Mouse (Mus musculus) lung, embryonic 15.5 days (tissue): Measurements from ENCODE around the gene Men1. TPM values are rescaled to one million over a fixed set of nuclear protein-coding genes. Genes with fewer than 3 reads are reported as not detected.
A peak's percentile ranks its signal among the peaks of the same experiment; 100 is the strongest.
"Not testable (repeated sequence)": the region's sequence is repeated elsewhere in the genome, so short reads cannot be mapped to it uniquely, and the experiment has no call there.

Experiments used
- ATAC-seq: fragments of 200-750 bp; cut with Nextera tagmentation; 2 replicates; pipeline ENCODE4 v1.8.0; 2017; ENCODE audit warnings: moderate number of reproducible peaks, borderline replicate concordance; ENCODE audit not compliant: low FRiP score, low TSS enrichment; ENCODE audit errors: extremely low read depth
- H3K27ac ChIP-seq: fragments of 300-500 bp; sonication (generic); 2 replicates; pipeline ENCODE4 v1.5.1; 2015; ENCODE audit warnings: moderate library complexity, mild to moderate bottlenecking, inconsistent platforms
- H3K27me3 ChIP-seq: fragments of 300-500 bp; sonication (generic); 2 replicates; pipeline ENCODE4 v1.6.1; 2015; ENCODE audit warnings: inconsistent platforms
- H3K36me3 ChIP-seq: fragments of 300-500 bp; sonication (generic); 2 replicates; pipeline ENCODE4 v1.6.1; 2015; ENCODE audit warnings: inconsistent platforms
- H3K4me1 ChIP-seq: fragments of 300-500 bp; sonication (generic); 2 replicates; pipeline ENCODE4 v1.6.1; 2015; ENCODE audit warnings: inconsistent platforms
- H3K4me2 ChIP-seq: fragments of 300-500 bp; sonication (generic); 2 replicates; pipeline ENCODE4 v1.6.1; 2015; ENCODE audit warnings: inconsistent platforms, mild to moderate bottlenecking, moderate library complexity
- H3K4me3 ChIP-seq: fragments of 300-500 bp; sonication (generic); 2 replicates; pipeline ENCODE4 v1.5.1; 2015; ENCODE audit warnings: mild to moderate bottlenecking, inconsistent platforms
- H3K9ac ChIP-seq: fragments of 300-500 bp; sonication (generic); 2 replicates; pipeline ENCODE4 v1.6.1; 2015; ENCODE audit warnings: inconsistent platforms
- H3K9me3 ChIP-seq: fragments of 300-500 bp; sonication (generic); 2 replicates; pipeline ENCODE4 v1.6.1; 2016; ENCODE audit warnings: inconsistent platforms
- WGBS: fragments of 180-500 bp; shearing (Covaris S2); methylation state at CpG from one replicate; pipeline ENCODE4 v1.1.7; 2015; 5-methylcytosine and 5-hydroxymethylcytosine counted together
- polyA plus RNA-seq: library from polyadenylated mRNA; unstranded; fragments of >200 nt; fragmentation: Nextera tagmentation; extraction: Ambion mirVana; gene quantifications from 2 replicates; pipeline ENCODE4 v1.2.1, GENCODE M21; 2015

Men1 gene
- polyA plus RNA-seq, 1 experiment from 2014 or later: 82.6 TPM

DNA sequence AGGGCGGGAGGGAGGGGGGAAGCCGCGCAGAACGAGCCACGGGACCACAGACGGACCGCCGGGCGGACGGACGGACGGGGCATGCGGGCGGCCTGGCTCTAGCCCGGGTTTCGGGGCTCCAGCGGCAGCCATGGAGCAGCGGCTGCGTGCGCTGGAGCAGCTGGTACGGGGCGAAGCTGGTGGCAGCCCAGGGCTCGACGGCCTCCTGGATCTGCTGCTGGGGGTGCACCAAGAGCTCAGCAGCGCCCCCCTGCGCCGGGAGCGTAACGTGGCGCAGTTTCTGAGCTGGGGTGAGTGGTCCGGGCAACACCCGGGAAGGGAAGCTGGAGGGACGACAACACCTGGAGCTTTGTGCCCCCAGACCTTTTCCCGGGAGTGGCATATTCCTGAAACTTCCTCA, 28.2 kb upstream of the Men1 start:
- ATAC-seq: peak; percentile 62
- H3K4me3 ChIP-seq: peak overlapping the region; percentile 71
- H3K27ac ChIP-seq: peak overlapping the region; percentile 91
- under 1% methylated on average over 33 of the region's 34 CpGs for WGBS
- peaks cover 11% of the 10 kb centered on the region for H3K36me3 ChIP-seq
- H3K4me1 ChIP-seq: peaks cover 45% of the 10 kb centered on the region
- no peaks in the 10 kb centered on the region for H3K27me3 ChIP-seq
- H3K9ac ChIP-seq: peak overlapping the region; percentile 73
- H3K4me2 ChIP-seq: peak overlapping the region; percentile 74
- H3K9me3 ChIP-seq: no peaks in the 10 kb centered on the region

DNA sequence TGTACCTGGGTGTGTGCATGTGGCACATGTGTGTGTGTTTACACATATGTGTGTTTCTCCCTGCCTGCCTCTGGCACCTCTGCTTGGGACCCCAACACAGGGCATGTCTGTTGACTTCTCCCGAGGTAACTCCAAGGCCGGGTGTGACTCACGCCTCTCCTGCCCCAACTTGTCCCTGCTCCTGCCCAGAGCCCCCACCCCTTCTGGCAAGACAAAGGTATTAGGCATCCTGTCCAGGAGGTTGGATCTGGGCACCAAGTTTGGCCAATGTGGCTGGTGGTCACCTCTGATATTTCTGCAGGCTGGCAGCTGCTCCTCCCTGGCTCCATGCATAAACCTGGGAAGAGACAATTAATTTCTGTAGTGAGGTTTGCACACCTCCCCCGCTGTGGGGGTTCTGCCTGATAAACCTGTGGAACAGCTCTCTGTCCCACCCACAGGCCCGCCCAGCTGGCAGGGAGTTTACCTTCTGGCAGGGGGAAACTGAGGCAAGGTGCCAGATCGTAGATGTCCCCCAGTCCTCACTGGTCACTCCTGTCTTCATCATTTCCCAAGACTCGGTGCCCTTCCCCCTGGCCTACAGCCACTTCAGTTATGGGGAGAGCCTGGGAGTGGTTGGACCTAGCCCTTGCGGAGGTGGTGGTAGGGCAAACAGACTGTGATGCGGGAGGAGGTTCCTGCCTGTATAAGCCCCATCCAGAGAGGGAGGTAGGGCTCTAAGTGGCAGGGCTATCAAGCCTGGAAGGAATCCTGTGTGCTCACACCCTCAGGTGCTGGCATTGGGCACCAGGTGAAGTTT, 26.8 kb upstream of the Men1 start:
- Histone ChIP-seq H3K36me3 (peaks cover 17% of the 10 kb centered on the region), H3K27me3 (no peaks in the 10 kb centered on the region), H3K4me2 (peak overlapping the region; percentile 74), H3K9me3 (no peaks in the 10 kb centered on the region), H3K4me3 (peak overlapping the region; percentile 71), H3K27ac (peak overlapping the region; percentile 77), H3K4me1 (peaks cover 39% of the 10 kb centered on the region), H3K9ac (peak overlapping the region; percentile 13; the same call in 1 of the 2 replicates)
- ATAC-seq: no peak
- 56% methylated on average over 9 of the region's 9 CpGs for WGBS

DNA sequence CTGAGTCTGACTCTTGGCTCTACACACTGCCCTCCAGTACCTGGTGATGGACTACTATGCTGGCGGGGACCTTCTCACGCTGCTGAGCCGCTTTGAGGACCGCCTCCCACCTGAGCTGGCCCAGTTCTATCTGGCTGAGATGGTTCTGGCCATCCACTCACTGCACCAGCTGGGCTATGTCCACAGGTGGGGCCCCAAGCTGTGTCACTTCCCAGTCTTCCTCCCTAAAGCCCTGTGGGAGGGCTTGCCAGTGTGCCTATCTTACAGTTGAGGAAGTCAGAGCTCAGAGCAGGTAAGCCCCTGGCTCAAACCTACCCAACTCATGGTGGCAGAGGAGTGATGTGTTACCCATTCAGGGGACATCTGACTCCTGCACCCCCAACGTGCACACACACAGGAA, 24.6 kb upstream of the Men1 start:
- Histone ChIP-seq H3K4me3 (no peak overlapping the region), H3K27ac (no peak overlapping the region), H3K9ac (no peak overlapping the region), H3K27me3 (no peaks in the 10 kb centered on the region), H3K9me3 (no peaks in the 10 kb centered on the region), H3K4me1 (peaks cover 40% of the 10 kb centered on the region), H3K36me3 (peaks cover 36% of the 10 kb centered on the region), H3K4me2 (no peak overlapping the region)
- WGBS: 89% methylated on average over 5 of the region's 5 CpGs
- no peak for ATAC-seq

DNA sequence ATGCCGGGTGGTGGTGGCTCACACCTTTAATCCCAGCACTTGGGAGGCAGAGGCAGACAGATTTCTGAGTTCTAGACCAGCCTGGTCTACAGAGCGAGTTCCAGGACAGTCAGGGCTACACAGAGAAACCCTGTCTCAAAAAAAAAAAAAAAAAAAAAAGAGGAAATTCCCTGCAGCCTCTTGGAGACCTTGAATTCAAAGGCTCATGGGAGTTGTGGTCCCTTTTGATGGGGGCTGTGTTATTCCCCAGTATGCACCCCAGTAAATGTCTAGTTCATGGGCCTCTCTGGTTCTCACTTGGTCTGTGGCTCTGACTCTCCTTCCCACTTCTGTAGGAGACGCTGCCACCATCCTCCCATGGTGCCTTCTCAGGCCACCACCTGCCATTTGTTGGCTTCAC, 23.0 kb upstream of the Men1 start:
- 82% methylated on average over 3 of the region's 3 CpGs for WGBS
- peaks cover 31% of the 10 kb centered on the region for H3K4me1 ChIP-seq
- peaks cover 50% of the 10 kb centered on the region for H3K36me3 ChIP-seq
- H3K4me2 ChIP-seq, H3K9ac ChIP-seq, ATAC-seq, H3K27ac ChIP-seq, H3K4me3 ChIP-seq, H3K9me3 ChIP-seq, H3K27me3 ChIP-seq: not testable (repeated sequence)

DNA sequence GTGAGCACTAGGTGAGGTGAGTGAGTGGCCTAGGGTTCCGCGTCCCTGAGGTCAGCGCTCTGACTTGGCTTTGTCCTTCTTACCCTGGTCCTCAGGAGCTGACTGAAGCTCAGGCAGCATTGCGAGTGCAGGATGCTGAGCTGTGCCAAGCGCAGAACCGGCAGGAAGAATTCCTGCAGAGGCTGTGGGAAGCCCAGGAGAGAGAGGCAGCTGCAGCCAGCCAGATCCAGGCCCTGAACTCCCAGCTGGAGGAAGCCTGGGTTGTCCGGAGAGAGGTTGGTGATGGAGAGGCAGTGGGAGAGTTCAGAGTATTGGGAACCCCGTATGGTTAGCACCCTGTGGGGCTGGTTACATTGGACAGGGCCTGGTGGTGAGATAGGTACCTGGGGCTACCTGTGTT, 21.0 kb upstream of the Men1 start:
- Histone ChIP-seq H3K36me3 (peaks cover 62% of the 10 kb centered on the region), H3K27me3 (no peaks in the 10 kb centered on the region), H3K4me2 (no peak overlapping the region), H3K4me1 (peaks cover 13% of the 10 kb centered on the region), H3K27ac (no peak overlapping the region), H3K9ac (no peak overlapping the region), H3K4me3 (no peak overlapping the region), H3K9me3 (no peaks in the 10 kb centered on the region)
- 88% methylated on average over 8 of the region's 8 CpGs for WGBS
- no peak for ATAC-seq

DNA sequence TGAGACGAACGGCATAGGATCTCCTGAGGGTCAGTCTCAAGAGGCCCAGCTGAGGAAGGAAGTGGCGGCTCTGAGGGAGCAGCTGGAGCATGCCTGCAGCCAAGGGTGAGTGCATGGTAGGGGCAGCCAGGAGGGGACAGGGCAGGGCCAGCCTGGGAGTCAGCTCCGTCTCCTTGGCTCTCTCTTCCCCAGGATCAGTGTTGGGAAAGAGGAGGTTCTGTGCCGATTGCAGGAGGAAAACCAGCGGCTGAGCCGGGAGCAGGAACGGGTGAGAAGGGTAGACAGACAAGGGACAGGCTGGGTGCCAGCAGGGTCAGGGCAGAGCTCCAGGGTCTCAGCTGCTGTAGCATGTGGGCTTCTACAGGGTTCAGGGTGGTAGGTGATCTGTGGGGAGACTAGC, 20.3 kb upstream of the Men1 start:
- H3K4me3 ChIP-seq: no peak overlapping the region
- WGBS: 56% methylated on average over 8 of the region's 8 CpGs
- H3K36me3 ChIP-seq: peaks cover 69% of the 10 kb centered on the region

DNA sequence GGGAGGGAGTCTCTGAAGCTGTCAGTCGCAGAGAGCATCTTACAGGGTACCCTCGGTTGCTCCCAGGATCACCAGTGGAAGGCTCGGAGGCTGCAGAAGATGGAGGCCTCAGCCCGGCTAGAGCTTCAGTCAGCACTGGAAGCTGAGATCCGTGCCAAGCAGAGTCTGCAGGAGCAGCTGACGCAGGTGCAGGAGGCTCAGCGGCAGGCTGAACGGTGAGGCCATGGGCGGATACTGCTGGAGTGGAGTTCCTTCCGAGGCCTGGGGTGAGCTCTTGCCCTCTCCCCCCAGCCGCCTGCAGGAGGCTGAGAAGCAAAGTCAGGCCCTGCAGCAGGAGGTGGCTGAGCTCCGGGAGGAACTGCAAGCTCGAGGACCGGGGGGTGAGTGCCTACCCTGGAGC, 19.2 kb upstream of the Men1 start:
- Histone ChIP-seq H3K27ac (no peak overlapping the region), H3K4me2 (no peak overlapping the region), H3K4me1 (0 out of 2 replicates have a peak, but pooled peaks cover 4% of the 10 kb centered on the region), H3K27me3 (no peaks in the 10 kb centered on the region), H3K9ac (no peak overlapping the region), H3K9me3 (no peaks in the 10 kb centered on the region), H3K36me3 (peaks cover 71% of the 10 kb centered on the region), H3K4me3 (no peak overlapping the region)
- ATAC-seq: no peak
- 73% methylated on average over 14 of the region's 14 CpGs for WGBS

More for the DNA sequence above, 20.3 kb upstream of the Men1 start:
- peaks cover 6% of the 10 kb centered on the region for H3K4me1 ChIP-seq
- H3K4me2 ChIP-seq: no peak overlapping the region
- no peak overlapping the region for H3K27ac ChIP-seq
- H3K27me3 ChIP-seq: no peaks in the 10 kb centered on the region
- H3K9ac ChIP-seq: no peak overlapping the region
- H3K9me3 ChIP-seq: no peaks in the 10 kb centered on the region
- ATAC-seq: peak; percentile 46; the same call in 1 of the 2 replicates

DNA sequence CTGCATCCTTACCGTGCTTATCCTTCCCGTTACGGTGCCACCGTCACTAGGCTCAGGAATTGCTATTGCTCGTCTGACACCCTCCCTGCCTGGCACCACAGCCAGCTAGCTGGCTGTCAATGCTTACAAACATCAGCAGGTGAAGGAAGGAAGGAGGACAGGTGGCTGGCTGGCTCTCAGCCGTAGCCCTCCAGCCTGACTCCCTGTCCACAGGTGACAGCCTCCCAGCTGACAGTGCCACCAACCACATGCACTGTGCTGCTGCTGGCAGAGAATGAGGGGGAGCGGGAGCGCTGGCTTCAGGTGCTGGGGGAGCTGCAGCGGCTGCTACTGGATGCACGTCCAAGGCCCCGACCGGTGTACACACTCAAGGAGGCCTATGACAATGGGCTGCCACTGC, 16.6 kb upstream of the Men1 start:
- Histone ChIP-seq H3K27ac (no peak overlapping the region), H3K4me2 (no peak overlapping the region), H3K4me1 (0 out of 2 replicates have a peak, but pooled peaks cover 4% of the 10 kb centered on the region), H3K9me3 (no peaks in the 10 kb centered on the region), H3K9ac (no peak overlapping the region), H3K4me3 (no peak overlapping the region), H3K36me3 (peaks cover 64% of the 10 kb centered on the region), H3K27me3 (no peaks in the 10 kb centered on the region)
- 88% methylated on average over 12 of the region's 12 CpGs for WGBS
- ATAC-seq: no peak

DNA sequence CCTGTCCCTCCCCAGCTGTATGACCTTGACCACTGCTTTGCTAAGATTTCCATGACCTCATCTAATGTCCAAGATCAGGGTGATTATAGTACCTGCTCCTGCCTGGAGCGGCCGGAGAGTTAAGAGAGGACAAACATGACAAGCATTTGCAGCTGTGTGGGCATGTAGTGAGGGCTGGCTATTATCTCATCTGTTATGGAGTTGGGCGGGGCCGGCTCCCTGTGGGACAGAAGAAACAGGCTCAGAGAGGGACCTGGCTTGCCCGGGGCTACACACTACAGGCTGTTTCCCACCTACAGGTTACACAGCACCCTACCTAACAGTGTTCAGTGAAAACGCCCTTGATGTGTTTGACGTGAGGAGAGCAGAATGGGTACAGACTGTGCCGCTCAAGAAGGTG, 13.4 kb upstream of the Men1 start:
- Histone ChIP-seq H3K27ac (no peak overlapping the region), H3K4me3 (no peak overlapping the region), H3K36me3 (peaks cover 46% of the 10 kb centered on the region), H3K9me3 (no peaks in the 10 kb centered on the region), H3K4me1 (no peaks in the 10 kb centered on the region), H3K4me2 (no peak overlapping the region), H3K9ac (no peak overlapping the region), H3K27me3 (no peaks in the 10 kb centered on the region)
- ATAC-seq: no peak
- WGBS: 74% methylated on average over 8 of the region's 8 CpGs

DNA sequence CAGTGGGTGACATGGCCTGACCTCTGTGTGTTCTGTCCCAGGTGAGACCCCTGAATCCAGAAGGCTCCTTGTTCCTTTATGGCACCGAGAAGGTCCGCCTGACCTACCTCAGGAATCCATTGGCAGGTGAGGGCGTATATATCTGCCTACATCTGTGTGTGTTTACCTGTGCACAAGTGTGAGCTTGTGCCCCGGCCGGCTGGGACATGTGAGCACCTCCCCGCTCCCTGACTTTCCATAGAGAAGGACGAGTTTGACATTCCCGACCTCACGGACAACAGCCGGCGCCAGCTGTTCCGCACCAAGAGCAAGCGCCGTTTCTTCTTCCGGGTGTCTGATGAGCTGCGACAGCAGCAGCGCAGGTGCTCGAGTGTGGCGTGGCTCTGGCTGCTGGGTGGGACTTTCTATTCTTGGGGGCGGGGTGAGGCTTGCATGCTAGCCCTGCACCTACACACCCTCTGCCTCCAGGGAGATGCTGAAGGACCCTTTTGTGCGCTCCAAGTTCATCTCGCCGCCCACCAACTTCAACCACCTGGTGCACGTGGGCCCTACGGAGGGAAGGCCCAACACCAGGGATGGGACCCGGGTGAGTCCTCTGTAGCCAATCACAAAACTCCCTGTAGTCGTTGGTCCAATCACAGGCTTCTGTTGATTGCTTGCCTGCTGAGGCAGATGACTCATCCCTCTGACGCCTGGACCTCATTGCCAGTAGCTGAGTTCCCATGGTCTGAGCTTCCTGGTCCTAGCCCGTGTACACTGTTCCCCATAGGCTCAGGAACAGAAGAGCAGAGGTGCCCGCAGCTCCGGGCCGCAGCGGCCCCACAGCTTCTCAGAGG, 12.8 kb upstream of the Men1 start:
- WGBS: 64% methylated on average over 33 of the region's 33 CpGs
- H3K9ac ChIP-seq: no peak overlapping the region
- H3K27ac ChIP-seq: no peak overlapping the region
- no peak overlapping the region for H3K4me3 ChIP-seq
- 0 out of 2 replicates have a peak, but pooled peaks have one; percentile 39 for ATAC-seq
- H3K27me3 ChIP-seq: no peaks in the 10 kb centered on the region
- no peaks in the 10 kb centered on the region for H3K9me3 ChIP-seq
- no peaks in the 10 kb centered on the region for H3K4me1 ChIP-seq
- peaks cover 40% of the 10 kb centered on the region for H3K36me3 ChIP-seq
- no peak overlapping the region for H3K4me2 ChIP-seq

DNA sequence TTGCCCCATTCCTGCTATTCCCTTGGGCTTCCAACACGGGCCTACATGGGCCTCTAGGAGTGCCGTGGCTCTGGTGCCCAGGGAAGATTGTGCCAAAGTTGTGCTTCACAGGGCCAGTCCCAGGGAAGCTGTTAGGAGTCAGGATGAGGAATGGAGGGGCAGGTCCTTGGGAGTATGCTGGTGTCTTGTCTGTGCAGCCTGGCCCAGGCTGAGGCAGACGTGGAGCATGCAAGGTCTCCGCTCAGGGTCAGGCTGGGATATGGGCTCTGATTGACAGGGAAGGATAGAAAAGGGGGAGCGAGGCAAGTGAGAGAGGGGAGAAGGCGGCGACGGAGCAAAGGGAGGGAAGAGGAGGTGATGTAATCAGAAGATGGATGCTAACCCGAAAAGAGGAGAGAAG, 10.0 kb upstream of the Men1 start:
- Histone ChIP-seq H3K9ac (no peak overlapping the region), H3K4me2 (no peak overlapping the region), H3K27ac (no peak overlapping the region), H3K9me3 (no peaks in the 10 kb centered on the region), H3K27me3 (no peaks in the 10 kb centered on the region), H3K4me3 (no peak overlapping the region), H3K36me3 (peaks cover 21% of the 10 kb centered on the region), H3K4me1 (no peaks in the 10 kb centered on the region)
- no peak for ATAC-seq
- WGBS: 76% methylated on average over 9 of the region's 9 CpGs

DNA sequence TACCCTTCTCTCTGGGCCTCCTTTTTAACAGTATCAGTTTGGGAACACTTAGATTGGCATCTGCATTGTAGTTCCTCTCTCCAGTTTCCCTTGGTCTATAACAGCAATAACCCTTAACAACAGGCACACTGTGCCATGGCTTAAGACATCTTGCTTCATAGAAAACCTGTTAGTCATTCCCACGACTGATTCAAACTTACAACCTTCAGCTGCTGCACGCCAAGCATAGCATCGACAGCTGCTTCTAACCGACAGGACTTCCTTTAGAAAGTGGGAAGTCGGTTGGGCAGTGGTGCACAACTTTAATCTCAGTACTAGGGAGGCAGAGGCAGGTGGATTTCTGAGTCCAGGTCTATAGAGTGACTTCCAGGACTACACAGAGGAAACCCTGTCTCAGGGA, 3.6 kb upstream of the Men1 start:
- 43% methylated on average over 5 of the region's 5 CpGs for WGBS
- Histone ChIP-seq H3K27me3 (no peaks in the 10 kb centered on the region), H3K4me3 (no peak overlapping the region), H3K4me1 (peaks cover 16% of the 10 kb centered on the region), H3K27ac (no peak overlapping the region), H3K9ac (no peak overlapping the region), H3K36me3 (0 out of 2 replicates have a peak, but pooled peaks cover under 1% of the 10 kb centered on the region), H3K9me3 (no peaks in the 10 kb centered on the region), H3K4me2 (peak overlapping the region; percentile 45; the same call in 1 of the 2 replicates)
- ATAC-seq: no peak
